Mouse (Mus musculus) lung, postnatal 0 days (tissue): ENCODE measurements around the gene Wdr6. TPM values are rescaled to one million over a fixed set of nuclear protein-coding genes. Genes with fewer than 3 reads are reported as not detected.

Source experiments
- ATAC-seq: fragments of 200-750 bp; cut with Nextera tagmentation; 2 replicates; pipeline ENCODE4 v1.8.0; 2017; ENCODE audit warnings: moderate library complexity
- DNase-seq: peaks from one replicate; pipeline ENCODE4 v3.0.0-alpha.2; 2016; ENCODE audit warnings: low spot score
- H3K27ac ChIP-seq: fragments of 300-500 bp; sonication (generic); 2 replicates; pipeline ENCODE4 v1.5.1; 2014; ENCODE audit warnings: antibody characterized with exemption, mild to moderate bottlenecking, low read length, mixed read lengths
- H3K27me3 ChIP-seq: fragments of 300-500 bp; sonication (generic); replicated peaks from 2 replicates; pipeline ENCODE4 v1.6.1; 2014; ENCODE audit warnings: low read length, mixed read lengths; ENCODE audit not compliant: insufficient read depth
- H3K36me3 ChIP-seq: fragments of 300-500 bp; sonication (generic); 2 replicates; pipeline ENCODE4 v1.6.1; 2014; ENCODE audit warnings: low read length, mixed read lengths; ENCODE audit not compliant: insufficient read depth
- H3K4me1 ChIP-seq: fragments of 300-500 bp; sonication (generic); 2 replicates; pipeline ENCODE4 v1.6.1; 2014; ENCODE audit warnings: antibody characterized with exemption, low read depth, low read length, mixed read lengths; ENCODE audit not compliant: insufficient read depth
- H3K4me2 ChIP-seq: fragments of 300-500 bp; sonication (generic); replicated peaks from 2 replicates; pipeline ENCODE4 v1.6.1; 2014; ENCODE audit warnings: low read depth, mild to moderate bottlenecking, low read length, moderate library complexity, mixed read lengths
- H3K4me3 ChIP-seq: fragments of 300-500 bp; sonication (generic); 2 replicates; pipeline ENCODE4 v1.5.1; 2014; ENCODE audit warnings: low read depth, low read length
- H3K9ac ChIP-seq: fragments of 300-500 bp; sonication (generic); replicated peaks from 2 replicates; pipeline ENCODE4 v1.6.1; 2014; ENCODE audit warnings: low read depth, mild to moderate bottlenecking
- H3K9me3 ChIP-seq: fragments of 300-500 bp; sonication (generic); 2 replicates; pipeline ENCODE4 v1.6.1; 2016; ENCODE audit warnings: low read length, mixed read lengths
- CTCF ChIP-seq: IDR thresholded peaks from 2 replicates; pipeline ENCODE4 v1.5.1; 2016; ENCODE audit warnings: antibody characterized with exemption, mild to moderate bottlenecking
- EP300 ChIP-seq: IDR thresholded peaks from 2 replicates; pipeline ENCODE4 v1.6.1; 2016; ENCODE audit warnings: antibody characterized with exemption, mild to moderate bottlenecking, control low read depth
- WGBS: fragments of 180-500 bp; shearing (Covaris S2); extraction: QIAGEN DNeasy Blood & Tissue Kit; methylation state at CpG from one replicate; pipeline ENCODE4 v1.1.7; 2014; 5-methylcytosine and 5-hydroxymethylcytosine counted together
- polyA plus RNA-seq: library from polyadenylated mRNA; unstranded; fragments of >200 nt; fragmentation: Nextera tagmentation; extraction: Ambion mirVana; gene quantifications from 2 replicates; pipeline ENCODE4 v1.2.1, GENCODE M21; 2015

Wdr6 gene
- polyA plus RNA-seq, 1 experiment from 2014 or later, result 36.6 TPM

DNA sequence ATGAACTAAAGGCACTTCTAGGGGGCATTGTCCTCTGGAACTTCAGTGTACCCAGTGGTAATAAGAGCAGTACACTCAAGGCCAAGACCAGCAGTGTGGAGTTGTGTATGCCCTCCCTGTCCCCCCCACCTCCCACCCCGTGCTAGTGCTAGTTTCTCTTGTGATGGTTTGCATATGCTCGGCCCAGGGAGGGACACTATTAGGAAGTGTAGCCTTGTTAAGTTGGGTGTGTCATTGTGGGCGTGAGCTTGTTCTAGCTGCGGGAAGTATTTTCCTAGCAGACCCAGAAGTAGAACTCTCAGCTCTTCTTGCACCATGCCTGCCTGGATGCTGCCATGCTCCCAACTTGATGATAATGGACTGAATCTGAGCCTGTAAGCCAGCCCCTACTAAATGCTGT is 23.4 kb upstream of the Wdr6 start:
- Histone ChIP-seq H3K27me3 (0 out of 2 replicates have a peak, but pooled peaks cover 2% of the 10 kb centered on the region), H3K9ac (no peak overlapping the region), H3K27ac (no peak overlapping the region), H3K4me3 (no peak overlapping the region), H3K4me1 (no peaks in the 10 kb centered on the region; the same call in 1 of the 2 replicates), H3K4me2 (no peak overlapping the region), H3K36me3 (peaks cover 25% of the 10 kb centered on the region), H3K9me3 (no peaks in the 10 kb centered on the region)
- DNase-seq (no peak), ATAC-seq (no peak)
- TF ChIP-seq EP300 (no peak), CTCF (no peak)
- WGBS, result 55% methylated on average over 4 of the region's 4 CpGs

GRCm38 (mm10) chr9:108600011-108600410 is 21.5 kb upstream of the Wdr6 start:
- Histone ChIP-seq H3K4me3 (no peak overlapping the region), H3K4me1 (no peaks in the 10 kb centered on the region; the same call in 1 of the 2 replicates), H3K9ac (no peak overlapping the region), H3K36me3 (peaks cover 19% of the 10 kb centered on the region), H3K27me3 (0 out of 2 replicates have a peak, but pooled peaks cover 3% of the 10 kb centered on the region), H3K9me3 (no peaks in the 10 kb centered on the region), H3K4me2 (no peak overlapping the region), H3K27ac (no peak overlapping the region)
- WGBS, result 41% methylated on average over 2 of the region's 2 CpGs
- ATAC-seq (peak; percentile 70), DNase-seq (peak; percentile 60)
- TF ChIP-seq CTCF, result no peak
- peak; percentile 58 for TF ChIP-seq EP300

GRCm38 (mm10) chr9:108599021-108599566 is 20.6 kb upstream of the Wdr6 start:
- no peak overlapping the region for H3K4me3 ChIP-seq
- WGBS, result 75% methylated on average over 4 of the region's 4 CpGs
- H3K36me3 ChIP-seq, result peaks cover 14% of the 10 kb centered on the region
- 0 out of 2 replicates have a peak, but pooled peaks cover 3% of the 10 kb centered on the region for H3K27me3 ChIP-seq
- DNase-seq, result no peak
- no peaks in the 10 kb centered on the region for H3K9me3 ChIP-seq
- no peak overlapping the region for H3K27ac ChIP-seq
- no peak overlapping the region for H3K9ac ChIP-seq
- no peaks in the 10 kb centered on the region; the same call in 1 of the 2 replicates for H3K4me1 ChIP-seq
- no peak for TF ChIP-seq CTCF
- H3K4me2 ChIP-seq, result no peak overlapping the region
- no peak for ATAC-seq

DNA sequence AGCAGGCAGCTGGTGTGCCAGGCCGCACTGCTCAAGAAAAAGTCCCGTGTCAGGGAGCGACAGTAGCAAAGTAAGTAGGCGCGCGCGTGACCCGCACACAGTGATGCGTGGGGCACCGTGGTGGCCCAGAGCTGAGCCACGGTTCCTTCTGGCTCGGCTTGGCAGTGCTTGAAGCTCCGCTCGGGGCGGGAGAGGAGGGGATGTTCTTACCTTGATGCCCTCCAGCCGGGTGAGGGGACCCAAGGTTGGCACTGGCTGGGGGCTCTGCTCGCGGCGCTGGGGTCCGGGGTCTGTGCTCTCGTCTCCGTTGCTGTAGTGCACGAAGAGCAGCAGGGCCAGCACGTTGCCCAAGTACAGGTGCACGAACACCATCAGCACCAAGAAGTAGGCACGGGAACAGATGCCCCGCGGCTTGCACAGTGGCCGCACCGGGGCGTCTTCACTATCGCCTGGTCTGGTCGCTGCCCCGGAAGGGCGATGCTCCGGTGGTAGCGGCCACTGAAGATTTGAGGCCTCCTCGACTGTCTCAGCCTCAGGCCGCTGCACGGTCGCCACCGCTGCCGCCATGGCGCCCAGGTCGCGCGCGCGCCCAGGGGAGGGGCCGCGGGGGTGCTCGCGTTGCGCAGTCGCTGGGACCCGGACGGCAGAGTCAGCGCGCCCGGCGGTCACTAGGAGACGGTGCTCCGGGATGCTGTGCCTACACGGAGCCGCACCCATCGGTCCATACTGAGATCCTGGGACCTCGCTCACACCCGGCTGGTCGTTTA is 18.6 kb upstream of the Wdr6 start, which contains the start of gene P4htm:
TSS of gene P4htm (minus strand) at position 670 of the 767 bp plus-strand sequence.
- H3K4me1 ChIP-seq, result no peaks in the 10 kb centered on the region; the same call in 1 of the 2 replicates
- DNase-seq (peak; percentile 68), ATAC-seq (peak; percentile 85)
- 0 out of 2 replicates have a peak, but pooled peaks cover 3% of the 10 kb centered on the region for H3K27me3 ChIP-seq
- H3K4me3 ChIP-seq, result peak within 1 kb of the TSS; percentile 56
- H3K27ac ChIP-seq, result no peak within 1 kb of the TSS
- TF ChIP-seq CTCF (peak; percentile 35; the same call in 1 of the 2 replicates), EP300 (no peak)
- H3K9me3 ChIP-seq, result no peaks in the 10 kb centered on the region
- H3K9ac ChIP-seq, result peak within 1 kb of the TSS; percentile 43
- H3K4me2 ChIP-seq, result peak within 1 kb of the TSS; percentile 87
- 3% methylated on average over 61 of the region's 69 CpGs for WGBS
- no peaks in the 10 kb centered on the region for H3K36me3 ChIP-seq

DNA sequence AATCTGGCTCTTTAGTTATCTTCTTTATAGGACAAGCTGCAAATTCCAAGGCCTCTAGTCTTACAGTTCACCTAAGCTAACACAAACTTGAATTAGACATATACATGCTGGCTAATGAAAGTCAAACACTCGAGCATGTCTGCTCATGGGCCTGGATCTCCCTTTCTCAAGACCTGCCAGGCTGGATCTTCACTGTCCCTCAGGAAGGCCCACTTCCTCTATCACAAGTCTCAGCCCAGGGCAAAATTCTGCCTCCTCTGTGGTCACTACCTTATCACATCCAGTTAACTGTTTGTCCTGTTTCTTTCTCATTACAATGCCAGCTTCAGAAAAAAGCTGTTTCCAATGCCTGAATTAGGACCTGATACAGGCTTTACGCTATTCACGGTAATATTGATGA is 15.8 kb upstream of the Wdr6 start:
- ATAC-seq (no peak), DNase-seq (no peak)
- H3K4me3 ChIP-seq, result no peak overlapping the region
- WGBS, result 72% methylated on average over 3 of the region's 3 CpGs
- no peak overlapping the region for H3K27ac ChIP-seq
- no peaks in the 10 kb centered on the region for H3K9me3 ChIP-seq
- no peaks in the 10 kb centered on the region; the same call in 1 of the 2 replicates for H3K4me1 ChIP-seq
- H3K36me3 ChIP-seq, result no peaks in the 10 kb centered on the region
- TF ChIP-seq CTCF (no peak), EP300 (no peak)
- H3K4me2 ChIP-seq, result no peak overlapping the region
- 0 out of 2 replicates have a peak, but pooled peaks cover 3% of the 10 kb centered on the region for H3K27me3 ChIP-seq
- H3K9ac ChIP-seq, result no peak overlapping the region

GRCm38 (mm10) chr9:108591462-108591861 is 12.9 kb upstream of the Wdr6 start:
- H3K4me3 ChIP-seq, result no peak overlapping the region
- no peaks in the 10 kb centered on the region for H3K9me3 ChIP-seq
- WGBS, result 81% methylated on average over 4 of the region's 4 CpGs
- no peak overlapping the region for H3K4me2 ChIP-seq
- DNase-seq (no peak), ATAC-seq (no peak)
- TF ChIP-seq EP300 (no peak), CTCF (no peak)
- H3K9ac ChIP-seq, result no peak overlapping the region
- H3K36me3 ChIP-seq, result no peaks in the 10 kb centered on the region
- H3K4me1 ChIP-seq, result no peaks in the 10 kb centered on the region
- H3K27me3 ChIP-seq, result no peaks in the 10 kb centered on the region
- H3K27ac ChIP-seq, result no peak overlapping the region
